ENCODE assay signal across 8 mouse cellular contexts in genomic region chr4:133055163-133055951, GRCm38 (mm10). TPM values are rescaled to one million over a fixed set of nuclear protein-coding genes. Genes with fewer than 3 reads are reported as not detected.
DNase-seq lines count a peak whose midpoint lies in the region; ATAC-seq and TF ChIP-seq lines count a peak whose summit lies in the region.

No protein-coding gene starts in this region.

- no peaks in the 10 kb centered on the region for H3K9me3 ChIP-seq in heart, embryonic 13.5 days
- H3K9me3 ChIP-seq in liver, embryonic 12.5 days (replicated peaks), result no peaks in the 10 kb centered on the region

- TF ChIP-seq POLR2A in kidney, adult 2 months (IDR thresholded peaks at IDR 0.05; ENCODE audit: low read depth, low read length), result no peak

- H3K4me3 ChIP-seq in kidney, adult 2 months (ENCODE audit: insufficient read depth, low read depth, low read length), result no peak overlapping the region
- H3K4me3 ChIP-seq in heart, embryonic 13.5 days, result no peak overlapping the region
- no peak overlapping the region for H3K4me3 ChIP-seq in liver, embryonic 12.5 days

- no peak for DNase-seq in kidney, adult 2 months
- no peak for DNase-seq in kidney, adult 8-10 months
- peak; percentile 39 for DNase-seq in NIH3T3 (ENCODE audit: low read depth)
- DNase-seq in spleen, adult 12 weeks (ENCODE audit: low spot score), result no peak
- DNase-seq in right cerebral cortex, adult 2 months (ENCODE audit: low spot score in 2 of 2), result no peak
- no peak for DNase-seq in cerebellum, postnatal 25 days

- no peaks in the 10 kb centered on the region for H3K27me3 ChIP-seq in kidney, adult 2 months (replicated peaks; ENCODE audit: control insufficient read depth, insufficient read depth, low read length)
- H3K27me3 ChIP-seq in heart, embryonic 13.5 days (replicated peaks), result no peaks in the 10 kb centered on the region
- H3K27me3 ChIP-seq in liver, embryonic 12.5 days (replicated peaks), result no peaks in the 10 kb centered on the region

- H3K4me1 ChIP-seq in kidney, adult 2 months (ENCODE audit: control insufficient read depth, insufficient read depth, low read length), result peaks cover 48% of the 10 kb centered on the region
- H3K4me1 ChIP-seq in heart, embryonic 13.5 days, result peaks cover 99% of the 10 kb centered on the region
- peaks cover 88% of the 10 kb centered on the region for H3K4me1 ChIP-seq in liver, embryonic 12.5 days

- 52% methylated on average over 8 of the region's 8 CpGs for WGBS in kidney, adult 2 months
- WGBS in heart, embryonic 13.5 days, result 68% methylated on average over 8 of the region's 8 CpGs
- 78% methylated on average over 8 of the region's 8 CpGs for WGBS in liver, embryonic 12.5 days (ENCODE audit: insufficient replicate concordance)

- H3K4me2 ChIP-seq in heart, embryonic 13.5 days, result peak overlapping the region; percentile 63
- H3K4me2 ChIP-seq in liver, embryonic 12.5 days, result peak overlapping the region; percentile 81

- no peak for ATAC-seq in heart, embryonic 13.5 days (ENCODE audit: extremely low read depth, insufficient number of reproducible peaks, low FRiP score, low TSS enrichment)
- ATAC-seq in liver, embryonic 12.5 days, result no peak

- H3K27ac ChIP-seq in kidney, adult 2 months (ENCODE audit: insufficient read depth, low read depth, low read length), result peak overlapping the region; percentile 75
- H3K27ac ChIP-seq in heart, embryonic 13.5 days (replicated peaks), result peak overlapping the region; percentile 91
- H3K27ac ChIP-seq in liver, embryonic 12.5 days, result peak overlapping the region; percentile 95

- H3K9ac ChIP-seq in heart, embryonic 13.5 days, result peak overlapping the region; percentile 66
- H3K9ac ChIP-seq in liver, embryonic 12.5 days, result peak overlapping the region; percentile 53; the same call in 1 of the 2 replicates

- no peak for TF ChIP-seq CTCF in kidney, adult 2 months (conservative IDR thresholded peaks at IDR 0.05; ENCODE audit: insufficient read depth, insufficient read length, low read depth, low read length)

- no peaks in the 10 kb centered on the region for H3K36me3 ChIP-seq in kidney, adult 2 months (ENCODE audit: control insufficient read depth, insufficient read depth, low read length)
- H3K36me3 ChIP-seq in heart, embryonic 13.5 days, result peaks cover 34% of the 10 kb centered on the region
- peaks cover 9% of the 10 kb centered on the region for H3K36me3 ChIP-seq in liver, embryonic 12.5 days

RNA-seq across cellular contexts. Expression of gene Ahdc1, which starts 44.3 kb away (rescaled TPM):
- 22.2 and 23.3 TPM in 2 replicates for polyA plus RNA-seq in kidney, adult 2 months (2012; rRNA removed)
- 6.5 and 6.9 TPM in 2 replicates for polyA plus RNA-seq in heart, embryonic 13.5 days (2015; fragmentation: Nextera tagmentation; extraction: Ambion mirVana)
- polyA plus RNA-seq in liver, embryonic 12.5 days (2016; fragmentation: Nextera tagmentation; extraction: Ambion mirVana), result 2.9 and 3.2 TPM in 2 replicates
